Mouse (Mus musculus) kidney, postnatal 4 days (tissue): Measurements from ENCODE around the gene Slitrk4.
A peak's percentile ranks its signal among the peaks of the same experiment; 100 is the strongest.

Source experiments
- DNase-seq, 2 experiments: peaks; one replicate each; pipeline ENCODE4 v3.0.0; 2021; ENCODE audit warnings: mixed read lengths in 2 of 2

The Slitrk4 gene

GRCm38 (mm10) chrX:64276290-64277125 is at the start of gene Slitrk4:
TSS of gene Slitrk4 (minus strand) at chrX:64276996.
- peak; percentile 3 to 5 for DNase-seq

- no peak for DNase-seq
These were observed 42.7 kb upstream of the Slitrk4 start for GRCm38 (mm10) chrX:64319501-64319900.

GRCm38 (mm10) chrX:64277991-64278301 is 1.1 kb upstream of the Slitrk4 start:
- no peak for DNase-seq

- DNase-seq, result no peak
These were observed 562 bp upstream of the Slitrk4 start for GRCm38 (mm10) chrX:64277126-64277990.

- DNase-seq, result peak in 1 of 2 experiments; percentile 1
These were observed 1.1 kb downstream of the Slitrk4 start for GRCm38 (mm10) chrX:64275501-64276289.

- DNase-seq, result no peak
These were observed 13.3 kb downstream of the Slitrk4 start for GRCm38 (mm10) chrX:64263481-64263880.
